Mouse (Mus musculus) neural tube, embryonic 15.5 days (tissue): ENCODE data around the gene P3h1. TPM values are rescaled to one million over a fixed set of nuclear protein-coding genes. Genes with fewer than 3 reads are reported as not detected.
A peak's percentile ranks its signal among the peaks of the same experiment; 100 is the strongest.

Source experiments
- ATAC-seq: fragments of 200-750 bp; cut with Nextera tagmentation; 2 replicates; pipeline ENCODE4 v1.8.0; 2017; ENCODE audit warnings: mild to moderate bottlenecking, moderate TSS enrichment, moderate library complexity; ENCODE audit not compliant: low FRiP score
- H3K27ac ChIP-seq: fragments of 300-500 bp; sonication (generic); replicated peaks from 2 replicates; pipeline ENCODE4 v1.5.1; 2015; ENCODE audit warnings: mild to moderate bottlenecking, inconsistent platforms
- H3K27me3 ChIP-seq: fragments of 300-500 bp; sonication (generic); replicated peaks from 2 replicates; pipeline ENCODE4 v1.6.1; 2015; ENCODE audit warnings: inconsistent platforms
- H3K36me3 ChIP-seq: fragments of 300-500 bp; sonication (generic); 2 replicates; pipeline ENCODE4 v1.6.1; 2015; ENCODE audit warnings: inconsistent platforms
- H3K4me1 ChIP-seq: fragments of 300-500 bp; sonication (generic); 2 replicates; pipeline ENCODE4 v1.6.1; 2015; ENCODE audit warnings: inconsistent platforms
- H3K4me2 ChIP-seq: fragments of 300-500 bp; sonication (generic); 2 replicates; pipeline ENCODE4 v1.6.1; 2015; ENCODE audit warnings: inconsistent platforms, mild to moderate bottlenecking, moderate library complexity
- H3K4me3 ChIP-seq: fragments of 300-500 bp; sonication (generic); replicated peaks from 2 replicates; pipeline ENCODE4 v1.5.1; 2015; ENCODE audit warnings: mild to moderate bottlenecking, inconsistent platforms
- H3K9ac ChIP-seq: fragments of 300-500 bp; sonication (generic); replicated peaks from 2 replicates; pipeline ENCODE4 v1.6.1; 2015; ENCODE audit warnings: mild to moderate bottlenecking, inconsistent platforms
- H3K9me3 ChIP-seq: fragments of 300-500 bp; sonication (generic); replicated peaks from 2 replicates; pipeline ENCODE4 v1.6.1; 2016; ENCODE audit warnings: inconsistent platforms
- WGBS: fragments of 180-500 bp; shearing (Covaris S2); methylation state at CpG from one replicate; pipeline ENCODE4 v1.1.7; 2015; ENCODE audit warnings: mixed read lengths; 5-methylcytosine and 5-hydroxymethylcytosine counted together
- polyA plus RNA-seq: library from polyadenylated mRNA; unstranded; fragments of >200 nt; fragmentation: Nextera tagmentation; extraction: Ambion mirVana; gene quantifications from 2 replicates; pipeline ENCODE4 v1.2.1, GENCODE M21; 2015

Gene P3h1
- polyA plus RNA-seq, 1 experiment from 2014 or later: 14.1 TPM

- Histone ChIP-seq H3K4me3 (no peak overlapping the region), H3K4me2 (no peak overlapping the region), H3K27me3 (no peaks in the 10 kb centered on the region), H3K9ac (no peak overlapping the region), H3K4me1 (peaks cover 6% of the 10 kb centered on the region; the same call in 1 of the 2 replicates), H3K9me3 (no peaks in the 10 kb centered on the region), H3K27ac (no peak overlapping the region), H3K36me3 (peaks cover 73% of the 10 kb centered on the region)
- 88% methylated on average over 14 of the region's 14 CpGs for WGBS
- no peak for ATAC-seq
These were observed 8.9 kb downstream of the P3h1 start for GRCm38 (mm10) chr4:119241664-119242063.

GRCm38 (mm10) chr4:119242571-119242970 is 9.9 kb downstream of the P3h1 start:
- Histone ChIP-seq H3K9ac (no peak overlapping the region), H3K9me3 (no peaks in the 10 kb centered on the region), H3K27ac (no peak overlapping the region), H3K4me3 (no peak overlapping the region), H3K27me3 (no peaks in the 10 kb centered on the region), H3K36me3 (peaks cover 70% of the 10 kb centered on the region), H3K4me2 (no peak overlapping the region), H3K4me1 (peaks cover 7% of the 10 kb centered on the region; the same call in 1 of the 2 replicates)
- 93% methylated on average over 12 of the region's 12 CpGs for WGBS
- no peak for ATAC-seq

GRCm38 (mm10) chr4:119244468-119245240 is 11.9 kb downstream of the P3h1 start:
- Histone ChIP-seq H3K27me3 (no peaks in the 10 kb centered on the region), H3K9me3 (no peaks in the 10 kb centered on the region), H3K4me3 (no peak overlapping the region), H3K36me3 (peaks cover 70% of the 10 kb centered on the region), H3K4me1 (peaks cover 8% of the 10 kb centered on the region; the same call in 1 of the 2 replicates), H3K9ac (no peak overlapping the region), H3K27ac (no peak overlapping the region), H3K4me2 (no peak overlapping the region)
- WGBS: 81% methylated on average over 22 of the region's 22 CpGs
- no peak for ATAC-seq

- H3K4me2 ChIP-seq: no peak overlapping the region
- H3K27ac ChIP-seq: no peak overlapping the region
- H3K4me3 ChIP-seq: no peak overlapping the region
- peaks cover 70% of the 10 kb centered on the region for H3K36me3 ChIP-seq
- 78% methylated on average over 7 of the region's 7 CpGs for WGBS
- H3K9me3 ChIP-seq: no peaks in the 10 kb centered on the region
- H3K27me3 ChIP-seq: no peaks in the 10 kb centered on the region
- 0 out of 2 replicates have a peak, but pooled peaks cover 7% of the 10 kb centered on the region for H3K4me1 ChIP-seq
- no peak for ATAC-seq
- H3K9ac ChIP-seq: no peak overlapping the region
These were observed 12.8 kb downstream of the P3h1 start for GRCm38 (mm10) chr4:119245556-119245955.

GRCm38 (mm10) chr4:119245961-119246360 is 13.2 kb downstream of the P3h1 start:
- Histone ChIP-seq H3K36me3 (peaks cover 68% of the 10 kb centered on the region), H3K9me3 (no peaks in the 10 kb centered on the region), H3K4me3 (no peak overlapping the region), H3K9ac (no peak overlapping the region), H3K4me1 (0 out of 2 replicates have a peak, but pooled peaks cover 7% of the 10 kb centered on the region), H3K27me3 (no peaks in the 10 kb centered on the region), H3K27ac (no peak overlapping the region), H3K4me2 (no peak overlapping the region)
- 95% methylated on average over 9 of the region's 9 CpGs for WGBS
- no peak for ATAC-seq

- Histone ChIP-seq H3K36me3 (peaks cover 60% of the 10 kb centered on the region), H3K27me3 (no peaks in the 10 kb centered on the region), H3K4me2 (no peak overlapping the region), H3K9me3 (no peaks in the 10 kb centered on the region), H3K9ac (no peak overlapping the region), H3K27ac (no peak overlapping the region), H3K4me1 (0 out of 2 replicates have a peak, but pooled peaks cover 7% of the 10 kb centered on the region), H3K4me3 (no peak overlapping the region)
- no peak for ATAC-seq
- 72% methylated on average over 14 of the region's 14 CpGs for WGBS
These were observed 14.0 kb downstream of the P3h1 start for GRCm38 (mm10) chr4:119246688-119247225.

- 0 out of 2 replicates have a peak, but pooled peaks cover 7% of the 10 kb centered on the region for H3K4me1 ChIP-seq
- 31% methylated on average over 13 of the region's 13 CpGs for WGBS
- H3K36me3 ChIP-seq: peaks cover 52% of the 10 kb centered on the region
- no peak overlapping the region; the same call in 1 of the 2 replicates for H3K27ac ChIP-seq
- peak; percentile 64; the same call in 1 of the 2 replicates for ATAC-seq
- H3K4me3 ChIP-seq: no peak overlapping the region
- H3K4me2 ChIP-seq: no peak overlapping the region
- no peaks in the 10 kb centered on the region for H3K27me3 ChIP-seq
- H3K9me3 ChIP-seq: no peaks in the 10 kb centered on the region
- H3K9ac ChIP-seq: no peak overlapping the region
These were observed 14.9 kb downstream of the P3h1 start for GRCm38 (mm10) chr4:119247462-119248235.

GRCm38 (mm10) chr4:119248407-119248965 is 15.8 kb downstream of the P3h1 start:
- 83% methylated on average over 11 of the region's 11 CpGs for WGBS
- H3K27ac ChIP-seq: no peak overlapping the region
- H3K4me1 ChIP-seq: 0 out of 2 replicates have a peak, but pooled peaks cover 7% of the 10 kb centered on the region
- no peaks in the 10 kb centered on the region for H3K27me3 ChIP-seq
- no peak for ATAC-seq
- H3K4me2 ChIP-seq: no peak overlapping the region
- no peaks in the 10 kb centered on the region for H3K9me3 ChIP-seq
- no peak overlapping the region for H3K4me3 ChIP-seq
- H3K9ac ChIP-seq: no peak overlapping the region
- peaks cover 47% of the 10 kb centered on the region for H3K36me3 ChIP-seq

- Histone ChIP-seq H3K4me2 (no peak overlapping the region), H3K36me3 (peaks cover 10% of the 10 kb centered on the region; the same call in 1 of the 2 replicates), H3K9ac (no peak overlapping the region), H3K27ac (no peak overlapping the region), H3K9me3 (no peaks in the 10 kb centered on the region), H3K4me1 (peaks cover 17% of the 10 kb centered on the region), H3K4me3 (no peak overlapping the region), H3K27me3 (no peaks in the 10 kb centered on the region)
- no peak for ATAC-seq
- 65% methylated on average over 7 of the region's 7 CpGs for WGBS
These were observed 19.5 kb downstream of the P3h1 start for GRCm38 (mm10) chr4:119252025-119252808.

- no peaks in the 10 kb centered on the region for H3K9me3 ChIP-seq
- peak overlapping the region; percentile 63 for H3K27ac ChIP-seq
- no peak overlapping the region for H3K4me2 ChIP-seq
- H3K9ac ChIP-seq: no peak overlapping the region
- ATAC-seq: peak; percentile 51
- WGBS: 34% methylated on average over 9 of the region's 9 CpGs
- H3K4me3 ChIP-seq: no peak overlapping the region
- no peaks in the 10 kb centered on the region for H3K27me3 ChIP-seq
- H3K36me3 ChIP-seq: no peaks in the 10 kb centered on the region
- H3K4me1 ChIP-seq: peaks cover 10% of the 10 kb centered on the region
These were observed 21.4 kb downstream of the P3h1 start for GRCm38 (mm10) chr4:119254012-119254618.
